Mouse (Mus musculus) stomach, embryonic 15.5 days (tissue): ENCODE measurements around the gene Gm3591. TPM values are rescaled to one million over a fixed set of nuclear protein-coding genes. Genes with fewer than 3 reads are reported as not detected.
"Not testable (repeated sequence)": the region's sequence is repeated elsewhere in the genome, so short reads cannot be mapped to it uniquely, and the experiment has no call there.

Experiments used
- ATAC-seq: fragments of 200-750 bp; cut with Nextera tagmentation; 2 replicates; pipeline ENCODE4 v1.8.0; 2017; ENCODE audit warnings: low read depth, moderate number of reproducible peaks, moderate TSS enrichment; ENCODE audit not compliant: insufficient read depth, low FRiP score
- H3K27ac ChIP-seq: fragments of 300-500 bp; sonication (generic); 2 replicates; pipeline ENCODE4 v1.5.1; 2015; ENCODE audit warnings: mild to moderate bottlenecking, inconsistent platforms
- H3K27me3 ChIP-seq: fragments of 300-500 bp; sonication (generic); replicated peaks from 2 replicates; pipeline ENCODE4 v1.6.1; 2015; ENCODE audit warnings: inconsistent platforms
- H3K36me3 ChIP-seq: fragments of 300-500 bp; sonication (generic); 2 replicates; pipeline ENCODE4 v1.6.1; 2015; ENCODE audit warnings: inconsistent platforms
- H3K4me1 ChIP-seq: fragments of 300-500 bp; sonication (generic); 2 replicates; pipeline ENCODE4 v1.6.1; 2015; ENCODE audit warnings: inconsistent platforms
- H3K4me2 ChIP-seq: fragments of 300-500 bp; sonication (generic); 2 replicates; pipeline ENCODE4 v1.6.1; 2015; ENCODE audit warnings: mild to moderate bottlenecking, inconsistent platforms
- H3K4me3 ChIP-seq: fragments of 300-500 bp; sonication (generic); replicated peaks from 2 replicates; pipeline ENCODE4 v1.5.1; 2015; ENCODE audit warnings: inconsistent platforms
- H3K9ac ChIP-seq: fragments of 300-500 bp; sonication (generic); 2 replicates; pipeline ENCODE4 v1.6.1; 2015; ENCODE audit warnings: inconsistent platforms
- H3K9me3 ChIP-seq: fragments of 300-500 bp; sonication (generic); 2 replicates; pipeline ENCODE4 v1.6.1; 2016; ENCODE audit warnings: inconsistent platforms
- WGBS: fragments of 180-500 bp; shearing (Covaris S2); methylation state at CpG from one replicate; pipeline ENCODE4 v1.1.7; 2015; 5-methylcytosine and 5-hydroxymethylcytosine counted together
- polyA plus RNA-seq: library from polyadenylated mRNA; unstranded; fragments of >200 nt; fragmentation: Nextera tagmentation; extraction: Ambion mirVana; gene quantifications from 2 replicates; pipeline ENCODE4 v1.2.1, GENCODE M21; 2015

Gm3591 gene
- polyA plus RNA-seq: 0.62 and 0.71 TPM in 2 replicates

DNA sequence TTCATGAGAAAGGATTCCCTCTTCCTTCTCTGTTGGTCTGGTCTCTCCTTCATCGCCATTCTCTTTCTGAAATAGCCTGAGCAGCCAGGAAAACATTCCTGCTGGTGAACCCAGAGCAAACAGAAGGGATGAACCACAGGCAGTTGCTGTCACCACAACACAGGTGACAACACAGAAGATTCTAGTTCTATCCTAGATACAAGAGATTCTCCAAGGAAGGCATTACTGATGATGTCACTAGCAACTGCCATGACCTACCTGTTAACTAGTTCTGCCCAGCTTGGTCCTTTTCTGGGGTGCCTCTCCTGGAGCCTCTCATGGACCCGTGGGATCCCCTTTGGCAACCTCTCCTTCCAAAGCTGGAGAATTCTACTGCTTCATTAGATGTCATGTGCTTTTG lies at the start of gene Gm3591:
TSS of gene Gm3591 (minus strand) at position 101 of the 400 bp plus-strand sequence.
- not testable (repeated sequence) for H3K4me1 ChIP-seq, H3K27me3 ChIP-seq, H3K9me3 ChIP-seq, H3K9ac ChIP-seq, H3K27ac ChIP-seq, H3K4me3 ChIP-seq, H3K4me2 ChIP-seq, H3K36me3 ChIP-seq, ATAC-seq
- WGBS: no CpG with 5 or more reads among the region's 2 CpGs

- H3K27ac ChIP-seq, ATAC-seq, H3K9ac ChIP-seq, H3K27me3 ChIP-seq, H3K36me3 ChIP-seq, H3K9me3 ChIP-seq, H3K4me2 ChIP-seq, H3K4me3 ChIP-seq, H3K4me1 ChIP-seq: not testable (repeated sequence)
- WGBS: no CpG with 5 or more reads among the region's 4 CpGs
Measured at GRCm38 (mm10) chr14:6444511-6444910, 32.2 kb upstream of the Gm3591 start, which contains the start of gene Gm3594. Gene Gm3594, minus strand, starts transcription at chr14:6444611.

DNA sequence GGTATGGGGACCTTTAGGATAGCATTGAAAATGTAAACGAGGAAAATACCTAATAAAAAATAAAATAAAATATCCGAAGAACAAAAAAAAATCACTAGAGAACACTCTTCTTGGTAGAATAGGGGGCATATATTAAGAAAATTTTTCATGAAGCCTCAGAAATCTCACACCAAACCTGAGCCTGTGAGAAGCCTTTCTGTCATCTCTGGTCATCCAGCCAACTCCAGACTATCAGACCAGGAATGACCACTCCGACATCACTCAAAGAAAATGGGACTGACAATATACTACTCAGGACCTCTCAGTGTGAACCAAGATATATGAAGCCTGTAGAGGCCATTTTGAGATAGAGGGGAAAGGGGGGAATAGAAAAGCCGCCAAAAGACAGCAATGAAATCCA lies 28.5 kb upstream of the Gm3591 start:
- not testable (repeated sequence) for H3K27me3 ChIP-seq, H3K4me1 ChIP-seq, H3K4me3 ChIP-seq, H3K4me2 ChIP-seq, H3K9me3 ChIP-seq, H3K36me3 ChIP-seq, H3K27ac ChIP-seq, H3K9ac ChIP-seq, ATAC-seq
- 86% methylated on average over 3 of the region's 4 CpGs for WGBS

GRCm38 (mm10) chr14:6440206-6440605 lies 27.9 kb upstream of the Gm3591 start:
- H3K27ac ChIP-seq, H3K9ac ChIP-seq, H3K4me1 ChIP-seq, H3K4me3 ChIP-seq, H3K4me2 ChIP-seq, H3K36me3 ChIP-seq, H3K9me3 ChIP-seq, H3K27me3 ChIP-seq, ATAC-seq: not testable (repeated sequence)
- 73% methylated on average over 2 of the region's 5 CpGs for WGBS

GRCm38 (mm10) chr14:6426766-6427165 lies 14.5 kb upstream of the Gm3591 start:
- H3K4me2 ChIP-seq, ATAC-seq, H3K36me3 ChIP-seq, H3K4me3 ChIP-seq, H3K27me3 ChIP-seq, H3K9ac ChIP-seq, H3K9me3 ChIP-seq, H3K4me1 ChIP-seq, H3K27ac ChIP-seq: not testable (repeated sequence)
- 7% methylated on average over 16 of the region's 42 CpGs for WGBS

GRCm38 (mm10) chr14:6426353-6426752 lies 14.1 kb upstream of the Gm3591 start:
- H3K9me3 ChIP-seq, H3K27ac ChIP-seq, H3K36me3 ChIP-seq, H3K4me1 ChIP-seq, H3K27me3 ChIP-seq, ATAC-seq, H3K9ac ChIP-seq: not testable (repeated sequence)
- 19% methylated on average over 22 of the region's 22 CpGs for WGBS
- Histone ChIP-seq H3K4me2 (peak overlapping the region; percentile 45), H3K4me3 (peak overlapping the region; percentile 16; the same call in 1 of the 2 replicates)

- not testable (repeated sequence) for ATAC-seq
- WGBS: 78% methylated on average over 2 of the region's 4 CpGs
Measured at GRCm38 (mm10) chr14:6390219-6390618, 22.1 kb downstream of the Gm3591 start, which contains the start of gene Gm16440. Gene Gm16440, minus strand, starts transcription at chr14:6390319.

More at GRCm38 (mm10) chr14:6390219-6390618, 22.1 kb downstream of the Gm3591 start, which contains the start of gene Gm16440:
- not testable (repeated sequence) for H3K4me2 ChIP-seq, H3K4me3 ChIP-seq, H3K27ac ChIP-seq, H3K36me3 ChIP-seq, H3K9me3 ChIP-seq, H3K27me3 ChIP-seq, H3K4me1 ChIP-seq, H3K9ac ChIP-seq

Other genes starting within 250 kb of the Gm3591 start
- not detected in 2 replicates for gene Gm21560, start 193.2 kb downstream of the Gm3591 start, polyA plus RNA-seq
- gene Gm3411, start 125.2 kb downstream of the Gm3591 start, polyA plus RNA-seq: 1.3 TPM in 2 replicates
- not detected in 2 replicates for gene Gm21103, start 107.6 kb downstream of the Gm3591 start, polyA plus RNA-seq
- not detected in 2 replicates for gene Gm3618, start 68.8 kb downstream of the Gm3591 start, polyA plus RNA-seq
- gene Gm16440, start 22.2 kb downstream of the Gm3591 start, polyA plus RNA-seq: not detected in 2 replicates
- not detected in 2 replicates for gene Gm3594, start 32.1 kb upstream of the Gm3591 start, polyA plus RNA-seq
- gene Gm8356, start 124.8 kb upstream of the Gm3591 start, polyA plus RNA-seq: not detected in 2 replicates
- gene Gm3629, start 178.1 kb upstream of the Gm3591 start, polyA plus RNA-seq: 0.09 and 0.14 TPM in 2 replicates
- gene Gm3460, start 209.9 kb upstream of the Gm3591 start, polyA plus RNA-seq: not detected in 2 replicates